Mouse (Mus musculus): ENCODE measurements around the gene Ndufa10.

Gene Ndufa10

GRCm38 (mm10) chr1:92430991-92431390 is 42.7 kb downstream of the Ndufa10 start:
- no peak for DNase-seq

GRCm38 (mm10) chr1:92424714-92425113 is 48.9 kb downstream of the Ndufa10 start:
- DNase-seq, result no peak

DNA sequence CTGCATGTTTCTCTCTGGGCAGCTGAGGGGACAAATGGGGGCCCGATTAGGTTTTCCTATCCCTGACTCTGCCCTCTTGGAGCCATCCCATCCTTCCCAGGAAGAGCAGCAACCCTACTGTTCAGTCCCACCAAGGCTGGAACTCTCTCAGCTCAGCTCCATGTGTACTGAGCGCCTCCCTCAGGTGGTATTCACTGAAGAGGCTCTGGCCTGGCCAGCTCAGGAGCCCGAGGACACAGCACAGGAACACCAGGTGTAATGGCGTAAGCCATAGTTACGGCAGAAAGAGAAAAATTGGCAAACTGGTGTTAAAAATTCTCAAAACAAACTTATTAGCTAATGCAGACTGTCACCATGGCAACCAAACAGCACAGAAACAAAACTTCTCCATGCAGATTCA is 68.5 kb downstream of the Ndufa10 start:
- DNase-seq, result no peak

DNA sequence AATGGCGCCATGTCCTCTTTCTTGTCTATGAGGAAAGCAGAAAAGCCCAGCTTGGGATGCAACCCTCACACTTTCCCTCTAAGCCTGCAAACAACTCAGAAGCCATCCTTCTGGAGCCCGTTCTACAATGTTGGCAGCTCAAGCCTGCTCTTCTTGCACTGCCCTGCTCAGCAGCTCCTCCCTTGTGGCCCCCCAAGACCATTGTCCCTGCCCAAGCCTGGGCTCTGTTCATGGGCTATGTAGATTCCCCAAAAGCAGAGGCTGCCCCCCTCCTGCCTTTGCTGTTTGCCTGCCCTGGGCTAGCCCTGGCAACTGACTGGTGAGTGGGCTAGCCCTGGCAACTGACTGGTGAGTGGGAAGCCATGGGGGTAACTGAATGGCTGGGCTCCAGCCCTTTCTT is 73.1 kb downstream of the Ndufa10 start:
- DNase-seq, result no peak

GRCm38 (mm10) chr1:92398601-92399000 is 75.1 kb downstream of the Ndufa10 start:
- DNase-seq, result no peak

DNA sequence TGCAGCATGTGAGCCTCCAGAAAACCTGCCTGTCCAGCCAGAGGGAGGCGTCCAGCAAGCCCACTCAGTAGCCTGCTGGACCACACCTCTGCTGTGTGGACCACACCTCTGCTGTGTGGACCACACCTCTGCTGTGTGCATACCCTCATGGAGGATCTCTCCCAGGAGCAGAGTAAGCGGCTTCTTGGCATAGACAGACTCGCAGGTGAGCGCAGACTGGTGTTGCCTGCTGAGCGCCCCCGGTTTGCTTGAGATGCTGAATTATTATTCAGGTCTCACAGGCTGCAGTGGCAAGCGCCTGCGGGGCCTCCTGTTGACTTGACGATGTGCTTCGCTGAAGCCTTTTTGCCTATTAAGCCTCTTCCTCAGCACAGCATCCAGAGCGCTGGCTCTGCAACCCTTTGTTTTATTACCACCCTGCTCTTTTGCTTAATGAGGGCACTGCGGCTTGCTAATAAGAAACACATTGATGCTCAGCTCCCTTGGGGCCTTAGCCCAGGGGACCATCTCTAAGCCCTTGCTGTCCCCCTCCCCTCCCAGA is 76.1 kb downstream of the Ndufa10 start:
- no peak for DNase-seq

DNA sequence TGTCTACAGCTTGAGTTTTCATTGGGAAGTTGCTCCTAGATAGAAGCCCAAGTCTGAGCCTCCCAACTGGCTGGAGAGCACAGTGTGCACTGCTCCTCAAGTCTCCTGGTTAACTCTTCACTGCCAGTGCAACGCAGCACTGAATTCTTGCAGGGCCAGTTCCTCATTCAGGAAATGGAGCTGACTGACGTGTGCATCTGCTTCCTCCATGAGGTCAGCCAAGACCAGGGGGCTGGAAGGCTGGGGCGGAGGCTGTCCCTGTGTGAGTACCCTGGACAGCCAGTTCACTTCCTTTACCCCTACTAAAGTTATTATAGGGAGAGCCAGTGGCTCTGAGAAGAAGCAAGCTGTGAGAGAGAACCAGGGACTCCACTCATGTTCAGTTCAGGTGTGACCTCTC is 79.4 kb downstream of the Ndufa10 start:
- DNase-seq, result no peak

- no peak for DNase-seq
Observed at GRCm38 (mm10) chr1:92393166-92393565, 80.5 kb downstream of the Ndufa10 start.

Data from thymus, postnatal 14 days (tissue).